Comparison of ENCODE assay signal across 24 mouse cellular contexts in the genomic region with DNA sequence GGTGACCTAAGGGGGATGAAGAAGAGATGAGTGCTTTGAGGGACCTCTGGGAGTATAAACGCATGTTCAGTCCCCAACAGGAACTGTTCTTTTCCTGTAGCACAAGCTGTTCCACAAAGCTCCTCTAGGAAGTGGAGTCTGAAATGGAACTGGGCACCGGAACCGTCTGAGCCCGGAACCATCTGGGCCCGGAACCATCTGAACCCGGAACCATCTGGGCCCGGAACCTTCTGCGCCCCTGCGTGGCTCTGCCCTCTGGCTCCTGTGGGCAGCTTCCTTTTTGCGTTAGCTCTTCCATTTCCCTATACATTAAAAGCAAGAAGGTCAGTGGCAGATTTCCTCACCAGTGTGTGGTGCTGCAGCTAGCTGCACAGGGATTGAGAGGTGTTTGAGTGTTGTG.
DNase-seq lines count a peak whose midpoint lies in the region; ATAC-seq and TF ChIP-seq lines count a peak whose summit lies in the region.
"Had no signal": no experiment of that assay in that cellular context is flagged by ENCODE, and none has a peak within 500 bp of the region (broad histone marks: within the 10 kb centered on the region; RNA-seq: fewer than 3 reads in every experiment).

No protein-coding gene starts in this region.

- no peak for TF ChIP-seq CTCF in gastrocnemius, adult 2 months (IDR thresholded peaks at IDR 0.05)
- no peak for TF ChIP-seq CTCF in kidney, adult 2 months (conservative IDR thresholded peaks at IDR 0.05; ENCODE audit: insufficient read depth, insufficient read length, low read depth, low read length)

- peak overlapping the region; percentile 31; the same call in 1 of the 2 replicates for H3K27ac ChIP-seq in gastrocnemius, adult 2 months
- 0 out of 2 replicates have a peak overlapping the region, but pooled peaks have one; percentile 47 for H3K27ac ChIP-seq in kidney, adult 2 months (ENCODE audit: insufficient read depth, low read depth, low read length)
- peak overlapping the region; percentile 64 for H3K27ac ChIP-seq in brown adipose tissue, adult 24 weeks (replicated peaks; ENCODE audit: low read depth, low read length)
- H3K27ac ChIP-seq: forebrain, embryonic 10.5 days; hindbrain, embryonic 13.5 days; left cerebral cortex, adult 2 months; liver, embryonic 15.5 days; lung, embryonic 15.5 days had no signal

- no peak overlapping the region for H3K4me3 ChIP-seq in gastrocnemius, adult 2 months
- no peak overlapping the region for H3K4me3 ChIP-seq in kidney, adult 2 months (ENCODE audit: insufficient read depth, low read depth, low read length)
- H3K4me3 ChIP-seq in brown adipose tissue, adult 24 weeks (ENCODE audit: insufficient read depth, low read depth, low read length), result no peak overlapping the region
- H3K4me3 ChIP-seq: forebrain, embryonic 10.5 days; hindbrain, embryonic 13.5 days; left cerebral cortex, adult 2 months; liver, embryonic 15.5 days; lung, embryonic 15.5 days had no signal

- intact Hi-C loops in gastrocnemius, adult 2 months (cut with DNase I), result no loop called here

- WGBS in kidney, adult 2 months, result 71% methylated on average over 10 of the region's 10 CpGs

- ATAC-seq in megakaryocyte, adult 5-6 weeks (ENCODE audit: poor library complexity, severe bottlenecking), result 0 out of 2 replicates have a peak, but pooled peaks have one; percentile 7
- ATAC-seq: CD4-positive, CD25-positive, alpha-beta regulatory T cell, adult 4 months had no signal

- no peaks in the 10 kb centered on the region for H3K36me3 ChIP-seq in kidney, adult 2 months (ENCODE audit: control insufficient read depth, insufficient read depth, low read length)
- H3K36me3 ChIP-seq: hindbrain, embryonic 13.5 days; liver, embryonic 15.5 days; lung, embryonic 15.5 days had no signal

- no peak for DNase-seq in gastrocnemius, adult 2 months
- no peak for DNase-seq in gastrocnemius, postnatal 4 days (ENCODE audit: low spot score in 2 of 2)
- no peak for DNase-seq in kidney, adult 2 months
- no peak for DNase-seq in kidney, postnatal 4 days
- DNase-seq in retina, postnatal 1 day, result no peak
- DNase-seq: adrenal gland, postnatal 36 days; cerebellum, adult 11 months; cerebellum, adult 9-11 months; heart, postnatal 14 days; kidney, adult 11 months; lung, postnatal 36 days; midbrain, embryonic 14.5 days; right cerebral cortex, postnatal 25 days; spleen, adult 18-20 months; thymus, adult 18-20 months; thymus, postnatal 36 days had no signal

- no peaks in the 10 kb centered on the region for H3K27me3 ChIP-seq in kidney, adult 2 months (replicated peaks; ENCODE audit: control insufficient read depth, insufficient read depth, low read length)
- H3K27me3 ChIP-seq: hindbrain, embryonic 13.5 days; liver, embryonic 15.5 days; lung, embryonic 15.5 days had no signal

- no peak for TF ChIP-seq POLR2A in kidney, adult 2 months (IDR thresholded peaks at IDR 0.05; ENCODE audit: low read depth, low read length)

- peaks cover 6% of the 10 kb centered on the region; the same call in 1 of the 2 replicates for H3K4me1 ChIP-seq in kidney, adult 2 months (ENCODE audit: control insufficient read depth, insufficient read depth, low read length)
- H3K4me1 ChIP-seq in brown adipose tissue, adult 24 weeks (ENCODE audit: control insufficient read depth, insufficient read depth, insufficient read length, low read length), result peaks cover 14% of the 10 kb centered on the region
